Mouse (Mus musculus): ENCODE measurements around the gene Cnksr3.

The Cnksr3 gene

DNA sequence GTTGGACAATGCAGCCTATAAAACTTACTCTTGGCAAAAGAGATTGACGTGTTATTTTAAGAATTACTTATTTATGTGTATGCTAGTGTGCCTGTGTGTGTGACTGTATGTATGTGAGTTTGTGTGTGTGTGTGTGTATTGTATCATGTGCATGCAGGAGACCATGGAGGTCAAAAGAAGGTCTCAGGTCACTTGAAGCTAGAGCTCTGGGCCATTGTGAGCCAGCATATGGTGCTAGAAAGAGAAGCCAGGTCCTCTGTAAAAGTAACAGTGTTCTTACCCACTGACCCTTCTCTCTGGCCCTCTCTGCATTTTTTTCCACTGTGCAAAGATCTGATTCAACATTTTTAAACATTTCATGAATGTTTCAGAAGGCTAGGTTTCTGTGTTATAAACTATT lies 134.1 kb downstream of the Cnksr3 start:
- DNase-seq (ENCODE audit: low spot score in 2 of 2), result no peak

DNA sequence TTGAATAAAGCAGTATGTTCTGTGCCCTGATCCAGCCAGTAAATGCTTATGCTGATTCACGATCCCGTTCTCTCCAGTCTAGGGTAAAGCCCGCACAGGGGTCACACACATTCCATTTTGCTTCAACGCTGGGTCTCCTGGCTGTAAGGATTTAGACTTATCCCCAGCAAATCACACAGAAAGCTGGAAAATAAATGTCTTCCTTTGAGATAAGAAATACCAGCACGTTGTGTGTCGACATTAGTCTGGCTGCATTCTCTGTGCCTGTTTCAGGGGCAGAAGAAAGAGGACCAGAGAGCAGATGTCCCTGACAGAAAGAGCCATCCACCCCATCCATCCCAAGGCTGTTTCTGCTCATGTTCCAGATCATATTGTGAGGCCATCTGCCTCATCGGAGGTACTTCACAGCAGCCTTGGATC lies 134.6 kb downstream of the Cnksr3 start:
- peak in 1 of 2 experiments; percentile 24 for DNase-seq (ENCODE audit: low spot score in 2 of 2)

DNA sequence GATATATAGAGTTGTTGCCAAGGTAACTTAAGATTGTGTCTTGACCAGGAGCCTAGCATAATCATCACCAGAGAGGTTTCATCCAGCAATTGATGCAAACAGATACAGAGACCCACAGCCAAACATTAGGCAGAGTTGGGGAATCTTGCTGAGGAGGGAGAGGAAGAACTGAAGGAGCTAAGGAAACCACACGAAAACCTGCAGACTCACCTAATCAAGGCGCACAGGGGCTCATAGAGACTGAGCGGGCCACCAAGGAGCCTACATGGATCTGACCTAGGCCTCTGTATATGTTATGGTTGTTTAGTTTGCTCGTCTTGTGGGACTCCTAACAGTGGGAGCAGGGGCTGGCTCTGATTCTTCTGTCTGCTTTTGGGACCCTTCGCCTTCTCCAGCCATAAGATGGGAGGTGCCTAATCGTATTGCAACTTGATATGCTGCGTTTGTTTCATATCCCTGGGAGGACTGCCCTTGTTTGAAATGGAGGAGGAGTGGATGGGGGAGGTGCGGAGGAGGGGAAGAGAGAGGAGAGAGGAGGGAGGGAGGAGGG lies 135.3 kb downstream of the Cnksr3 start:
- no peak for DNase-seq (ENCODE audit: low spot score in 2 of 2)

DNA sequence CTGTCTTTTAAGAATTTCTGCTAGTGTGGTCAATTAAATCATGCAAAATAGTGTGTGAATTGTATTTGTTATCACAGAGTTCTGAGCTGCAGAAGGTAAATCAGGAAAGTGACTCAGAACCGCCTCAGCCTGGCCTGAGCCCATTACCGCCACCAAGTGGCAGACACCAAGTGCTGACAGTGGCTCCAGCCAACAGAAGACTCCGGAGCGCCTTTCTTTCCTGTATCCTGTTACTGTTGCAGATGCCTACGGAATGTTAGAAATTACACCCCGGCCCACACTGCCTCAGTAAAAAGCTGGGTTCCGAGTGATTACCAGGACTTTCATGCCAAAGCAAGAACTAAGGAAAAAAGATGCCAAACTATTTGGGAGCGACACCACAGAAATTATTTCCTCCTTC lies 135.8 kb downstream of the Cnksr3 start:
- peak; percentile 51 to 78 for DNase-seq (ENCODE audit: low spot score in 2 of 2)

DNA sequence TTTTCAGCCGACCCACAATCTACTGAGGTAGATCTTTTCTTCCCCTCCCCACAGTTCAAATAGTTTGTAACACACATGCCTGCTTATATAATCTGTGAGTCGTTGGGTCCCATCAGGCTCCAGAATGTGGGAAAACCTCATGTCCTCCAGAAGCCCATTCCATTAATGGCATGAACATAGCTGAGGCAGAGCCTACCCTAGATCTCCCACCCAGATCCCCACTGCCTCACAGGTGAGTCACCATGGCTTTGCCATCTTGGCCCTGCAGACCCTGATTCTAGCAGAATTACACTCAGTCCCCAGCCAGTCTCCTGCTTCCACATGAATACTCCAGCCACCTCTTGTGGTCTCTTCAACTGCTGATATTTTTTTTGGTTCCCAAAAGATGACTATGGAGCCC lies 136.4 kb downstream of the Cnksr3 start:
- DNase-seq (ENCODE audit: low spot score in 2 of 2), result no peak

DNA sequence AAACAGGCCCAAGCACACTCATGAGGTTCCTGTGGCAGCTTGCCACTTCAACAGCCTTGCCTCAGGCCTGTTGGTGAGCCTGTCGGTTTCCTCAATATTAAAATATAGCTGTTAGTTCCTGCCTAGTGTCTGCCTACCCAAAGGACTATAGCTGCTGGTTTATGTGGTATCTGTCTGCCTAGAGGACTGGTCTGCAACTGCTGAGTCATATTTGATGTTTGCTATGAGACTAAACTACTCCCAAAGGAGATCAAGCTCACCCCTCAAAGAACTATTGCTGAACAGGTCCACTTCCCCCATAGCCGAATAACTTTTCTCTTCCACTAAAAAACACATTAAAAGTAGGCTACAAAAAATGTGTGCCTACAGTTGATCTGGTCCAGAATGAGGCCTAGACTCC lies 137.8 kb downstream of the Cnksr3 start:
- DNase-seq (ENCODE audit: low spot score in 2 of 2), result no peak

DNA sequence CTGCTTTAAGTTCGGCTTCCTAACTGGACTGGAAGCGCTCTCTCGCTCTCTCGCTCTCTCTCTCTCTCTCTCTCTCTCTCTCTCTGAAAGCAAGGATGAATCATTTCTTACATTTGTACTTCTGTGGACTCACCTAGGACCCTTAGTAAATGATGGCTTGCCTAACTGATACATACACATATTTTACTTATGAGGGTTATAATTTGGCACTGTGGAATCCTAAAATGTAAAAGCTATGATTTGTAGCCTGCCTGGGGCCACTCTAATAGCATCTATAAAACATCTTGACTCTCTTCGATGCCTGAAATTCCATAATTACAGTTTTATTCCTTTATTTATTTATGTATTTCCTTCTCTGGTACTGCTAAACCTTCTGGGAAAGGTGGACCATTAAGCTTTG lies 141.1 kb downstream of the Cnksr3 start:
- no peak for DNase-seq (ENCODE audit: low spot score in 2 of 2)

DNA sequence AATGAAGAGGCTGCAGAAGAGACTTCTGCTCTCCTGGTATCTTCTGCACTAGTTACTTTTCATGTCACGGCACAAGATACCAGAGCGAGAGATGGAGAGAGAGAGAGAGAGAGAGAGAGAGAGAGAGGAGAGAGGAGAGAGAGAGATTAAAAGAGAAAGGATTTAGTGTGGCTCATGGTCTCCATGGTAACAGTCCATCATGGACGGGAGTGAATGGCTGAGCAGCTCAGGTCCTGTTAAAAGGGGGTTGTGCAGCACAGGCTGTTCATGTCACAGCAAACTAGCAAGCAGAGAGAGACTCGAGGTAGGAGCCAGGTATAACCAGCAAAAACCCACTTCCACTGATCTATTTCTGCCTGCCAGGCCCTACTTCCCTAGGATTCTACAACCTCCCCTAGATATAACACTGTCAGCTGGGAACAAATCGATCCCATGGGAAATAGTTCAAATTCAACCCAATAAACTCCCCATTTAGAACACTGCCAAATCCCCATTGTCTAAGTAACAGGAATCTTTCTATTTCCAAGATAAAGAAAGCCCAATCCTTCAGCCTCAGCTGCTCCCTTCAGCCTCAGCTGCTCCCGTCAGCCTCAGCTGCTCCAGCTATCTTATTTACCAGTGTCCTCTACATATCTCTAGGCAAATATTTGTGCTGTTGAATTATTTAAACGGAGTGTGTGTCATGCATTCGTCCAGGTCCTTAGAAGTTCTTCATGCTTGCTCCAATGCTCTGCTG lies 141.8 kb downstream of the Cnksr3 start:
- no peak for DNase-seq (ENCODE audit: low spot score in 2 of 2)

DNA sequence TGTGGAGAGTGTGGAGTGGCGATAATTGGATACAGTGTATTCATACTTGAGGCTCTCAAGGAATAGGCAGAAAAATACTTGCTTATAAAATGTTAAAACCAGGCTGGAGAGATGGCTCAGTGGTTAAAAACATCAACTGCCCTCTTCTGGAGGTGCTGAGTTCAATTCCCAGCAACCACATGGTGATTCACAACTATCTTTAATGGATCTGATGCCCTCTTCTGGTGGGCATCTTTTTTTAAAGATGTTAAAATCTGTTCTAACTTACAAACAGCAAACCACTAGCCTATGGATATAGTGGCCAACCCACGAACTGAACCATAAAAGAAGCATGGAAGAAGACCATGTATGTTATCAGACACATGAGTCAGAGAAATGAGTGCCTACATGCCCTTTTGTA lies 142.9 kb downstream of the Cnksr3 start:
- DNase-seq (ENCODE audit: low spot score in 2 of 2), result no peak
